Mouse (Mus musculus): ENCODE measurements around the gene Usp6nl. TPM values are rescaled to one million over a fixed set of nuclear protein-coding genes. Genes with fewer than 3 reads are reported as not detected.

Gene Usp6nl
- polyA plus RNA-seq, 2 experiments: 7.5 to 11.9 TPM

GRCm38 (mm10) chr2:6357306-6357705 lies 34.8 kb downstream of the Usp6nl start:
- no peak overlapping the region for H3K27ac ChIP-seq (replicated peaks; ENCODE audit: low read depth, low read length)
- no peak overlapping the region for H3K4me3 ChIP-seq (replicated peaks; ENCODE audit: low read length)
- H3K4me2 ChIP-seq (replicated peaks; ENCODE audit: low read depth, low read length, severe bottlenecking): no peak overlapping the region
- no peaks in the 10 kb centered on the region for H3K36me3 ChIP-seq (ENCODE audit: control insufficient read depth, insufficient read depth, low read length)
- TF ChIP-seq POLR2A (IDR thresholded peaks at IDR 0.05; ENCODE audit: borderline replicate concordance, extremely low read depth, insufficient read depth, insufficient read length): no peak
- H3K4me1 ChIP-seq (ENCODE audit: control insufficient read depth, insufficient read depth, low read length): peaks cover 12% of the 10 kb centered on the region
- DNase-seq (ENCODE audit: low spot score): no peak
- no peaks in the 10 kb centered on the region for H3K27me3 ChIP-seq (ENCODE audit: control insufficient read depth, insufficient read depth, low read length)
- 89% methylated on average over 7 of the region's 7 CpGs for WGBS
- ATAC-seq (ENCODE audit: low FRiP score, low read depth): no peak
- no peak overlapping the region for H3K9ac ChIP-seq (ENCODE audit: low read depth, low read length, severe bottlenecking)
- no peaks in the 10 kb centered on the region for H3K9me3 ChIP-seq (ENCODE audit: control insufficient read depth, low read length)

DNA sequence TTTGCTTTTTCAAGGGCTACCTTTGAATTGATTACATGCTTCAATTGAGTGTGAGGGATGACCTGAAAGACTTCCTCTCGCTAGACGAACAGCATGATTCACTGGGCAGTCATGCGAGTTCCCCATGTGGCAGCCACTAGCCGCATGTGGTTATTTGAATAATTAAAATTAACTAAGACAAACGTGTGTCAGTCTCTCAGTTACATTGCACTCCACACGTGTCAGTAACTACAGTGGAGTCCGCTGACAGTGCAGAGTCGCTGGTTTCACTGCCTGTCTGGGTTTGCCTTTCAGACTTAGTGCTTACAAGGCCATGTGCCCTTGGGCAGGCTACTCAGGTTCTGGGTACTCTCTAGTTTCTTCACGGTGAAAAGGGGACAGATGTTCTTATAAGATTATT lies 37.2 kb downstream of the Usp6nl start:
- 0 out of 2 replicates have a peak, but pooled peaks cover 2% of the 10 kb centered on the region for H3K4me1 ChIP-seq (ENCODE audit: control insufficient read depth, insufficient read depth, low read length)
- TF ChIP-seq POLR2A (IDR thresholded peaks at IDR 0.05; ENCODE audit: borderline replicate concordance, extremely low read depth, insufficient read depth, insufficient read length): no peak
- no peak overlapping the region for H3K9ac ChIP-seq (ENCODE audit: low read depth, low read length, severe bottlenecking)
- H3K4me3 ChIP-seq (replicated peaks; ENCODE audit: low read length): no peak overlapping the region
- WGBS: 58% methylated on average over 9 of the region's 9 CpGs
- no peaks in the 10 kb centered on the region for H3K9me3 ChIP-seq (ENCODE audit: control insufficient read depth, low read length)
- no peak overlapping the region for H3K4me2 ChIP-seq (replicated peaks; ENCODE audit: low read depth, low read length, severe bottlenecking)
- ATAC-seq (ENCODE audit: low FRiP score, low read depth) (no peak), DNase-seq (ENCODE audit: low spot score) (no peak)
- H3K27me3 ChIP-seq (ENCODE audit: control insufficient read depth, insufficient read depth, low read length): no peaks in the 10 kb centered on the region
- H3K27ac ChIP-seq (replicated peaks; ENCODE audit: low read depth, low read length): no peak overlapping the region
- H3K36me3 ChIP-seq (ENCODE audit: control insufficient read depth, insufficient read depth, low read length): no peaks in the 10 kb centered on the region

DNA sequence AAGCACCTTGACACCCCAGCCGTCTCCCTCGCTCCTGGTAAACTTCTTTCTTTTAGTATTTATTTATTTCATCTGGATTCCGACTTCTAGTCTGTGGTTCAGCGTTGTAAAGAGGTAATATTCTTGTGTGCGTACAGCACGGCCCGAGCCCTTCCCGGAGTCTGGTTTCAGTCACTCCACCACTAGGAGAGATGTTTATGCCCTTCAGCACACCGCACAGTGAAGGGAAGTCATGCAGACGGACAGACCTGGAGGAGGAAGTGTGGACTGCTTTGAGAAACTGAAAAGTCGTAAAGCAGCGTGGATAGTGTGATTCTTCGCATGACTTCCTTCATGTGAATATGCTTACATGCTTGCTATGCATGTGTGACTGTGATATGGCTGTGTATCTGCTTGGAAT lies 40.7 kb downstream of the Usp6nl start:
- peak; percentile 56; the same call in 1 of the 2 replicates for ATAC-seq (ENCODE audit: low FRiP score, low read depth)
- Histone ChIP-seq H3K9ac (ENCODE audit: low read depth, low read length, severe bottlenecking) (no peak overlapping the region), H3K27me3 (ENCODE audit: control insufficient read depth, insufficient read depth, low read length) (no peaks in the 10 kb centered on the region), H3K9me3 (ENCODE audit: control insufficient read depth, low read length) (no peaks in the 10 kb centered on the region), H3K36me3 (ENCODE audit: control insufficient read depth, insufficient read depth, low read length) (no peaks in the 10 kb centered on the region), H3K27ac (replicated peaks; ENCODE audit: low read depth, low read length) (no peak overlapping the region), H3K4me3 (replicated peaks; ENCODE audit: low read length) (no peak overlapping the region), H3K4me2 (replicated peaks; ENCODE audit: low read depth, low read length, severe bottlenecking) (no peak overlapping the region), H3K4me1 (ENCODE audit: control insufficient read depth, insufficient read depth, low read length) (peaks cover 12% of the 10 kb centered on the region; the same call in 1 of the 2 replicates)
- WGBS: 36% methylated on average over 13 of the region's 13 CpGs
- no peak for TF ChIP-seq POLR2A (IDR thresholded peaks at IDR 0.05; ENCODE audit: borderline replicate concordance, extremely low read depth, insufficient read depth, insufficient read length)
- DNase-seq (ENCODE audit: low spot score): no peak

GRCm38 (mm10) chr2:6363922-6364321 lies 41.5 kb downstream of the Usp6nl start:
- no peak overlapping the region for H3K4me3 ChIP-seq (replicated peaks; ENCODE audit: low read length)
- DNase-seq (ENCODE audit: low spot score) (no peak), ATAC-seq (ENCODE audit: low FRiP score, low read depth) (no peak)
- H3K36me3 ChIP-seq (ENCODE audit: control insufficient read depth, insufficient read depth, low read length): no peaks in the 10 kb centered on the region
- no peak overlapping the region for H3K4me2 ChIP-seq (replicated peaks; ENCODE audit: low read depth, low read length, severe bottlenecking)
- H3K9ac ChIP-seq (ENCODE audit: low read depth, low read length, severe bottlenecking): no peak overlapping the region
- WGBS: 92% methylated on average over 7 of the region's 7 CpGs
- H3K4me1 ChIP-seq (ENCODE audit: control insufficient read depth, insufficient read depth, low read length): peaks cover 12% of the 10 kb centered on the region; the same call in 1 of the 2 replicates
- no peak for TF ChIP-seq POLR2A (IDR thresholded peaks at IDR 0.05; ENCODE audit: borderline replicate concordance, extremely low read depth, insufficient read depth, insufficient read length)
- H3K27ac ChIP-seq (replicated peaks; ENCODE audit: low read depth, low read length): no peak overlapping the region
- H3K27me3 ChIP-seq (ENCODE audit: control insufficient read depth, insufficient read depth, low read length): no peaks in the 10 kb centered on the region
- H3K9me3 ChIP-seq (ENCODE audit: control insufficient read depth, low read length): no peaks in the 10 kb centered on the region

GRCm38 (mm10) chr2:6366521-6366928 lies 44.1 kb downstream of the Usp6nl start:
- Histone ChIP-seq H3K27ac (replicated peaks; ENCODE audit: low read depth, low read length) (0 out of 2 replicates have a peak overlapping the region, but pooled peaks have one; percentile 1), H3K4me3 (replicated peaks; ENCODE audit: low read length) (no peak overlapping the region), H3K36me3 (ENCODE audit: control insufficient read depth, insufficient read depth, low read length) (no peaks in the 10 kb centered on the region), H3K4me1 (ENCODE audit: control insufficient read depth, insufficient read depth, low read length) (peaks cover 12% of the 10 kb centered on the region; the same call in 1 of the 2 replicates), H3K9me3 (ENCODE audit: control insufficient read depth, low read length) (no peaks in the 10 kb centered on the region), H3K27me3 (ENCODE audit: control insufficient read depth, insufficient read depth, low read length) (no peaks in the 10 kb centered on the region), H3K4me2 (replicated peaks; ENCODE audit: low read depth, low read length, severe bottlenecking) (no peak overlapping the region; the same call in 1 of the 2 replicates), H3K9ac (ENCODE audit: low read depth, low read length, severe bottlenecking) (no peak overlapping the region)
- TF ChIP-seq POLR2A (IDR thresholded peaks at IDR 0.05; ENCODE audit: borderline replicate concordance, extremely low read depth, insufficient read depth, insufficient read length): no peak
- DNase-seq (ENCODE audit: low spot score) (no peak), ATAC-seq (ENCODE audit: low FRiP score, low read depth) (peak; percentile 56)
- WGBS: 52% methylated on average over 9 of the region's 9 CpGs

All from limb, embryonic 14.5 days (tissue).